13 mouse cellular contexts compared by ENCODE assay signal in the genomic region with DNA sequence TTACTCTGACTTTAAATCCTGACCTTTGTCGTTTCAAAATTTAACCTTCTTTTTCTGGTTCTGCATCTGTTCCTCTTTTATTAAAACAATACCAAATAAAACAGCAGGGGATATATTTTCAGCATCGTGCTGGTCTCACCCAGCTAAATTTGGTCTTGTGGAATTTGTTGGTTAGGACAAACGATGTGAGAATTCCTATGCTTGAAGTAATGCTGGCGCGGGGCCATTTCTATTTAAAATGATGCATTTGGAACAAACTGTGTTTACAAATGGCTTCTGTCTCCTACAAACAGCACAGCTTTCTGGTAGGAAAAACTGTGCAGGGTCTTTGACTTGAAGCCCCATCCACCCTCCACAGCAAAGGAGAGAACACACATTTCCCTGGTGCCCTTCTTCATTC.
DNase-seq lines count a peak whose midpoint lies in the region; ATAC-seq lines count a peak whose summit lies in the region.
"Had no signal": no experiment of that assay in that cellular context is flagged by ENCODE, and none has a peak within 500 bp of the region (broad histone marks: within the 10 kb centered on the region; RNA-seq: fewer than 3 reads in every experiment).

No protein-coding gene starts in this region.

- no peaks in the 10 kb centered on the region for H3K4me1 ChIP-seq in kidney, embryonic 16.5 days (ENCODE audit: insufficient read depth, low read length)
- H3K4me1 ChIP-seq in intestine, embryonic 16.5 days (ENCODE audit: control insufficient read depth, insufficient read depth, low read length): no peaks in the 10 kb centered on the region

- 78% methylated on average over 5 of the region's 5 CpGs for WGBS in kidney, embryonic 16.5 days
- 69% methylated on average over 5 of the region's 5 CpGs for WGBS in intestine, embryonic 16.5 days

- H3K27ac ChIP-seq in kidney, embryonic 16.5 days (ENCODE audit: low read length): no peak overlapping the region
- no peak overlapping the region for H3K27ac ChIP-seq in intestine, embryonic 16.5 days (ENCODE audit: low read length)
- H3K27ac ChIP-seq: limb, embryonic 13.5 days had no signal

- ATAC-seq in kidney, embryonic 16.5 days (ENCODE audit: low FRiP score, low TSS enrichment): no peak
- no peak for ATAC-seq in intestine, embryonic 16.5 days
- ATAC-seq: midbrain, embryonic 16.5 days had no signal

- H3K36me3 ChIP-seq in kidney, embryonic 16.5 days (ENCODE audit: insufficient read depth, low read length): no peaks in the 10 kb centered on the region
- H3K36me3 ChIP-seq in intestine, embryonic 16.5 days (ENCODE audit: control insufficient read depth, insufficient read depth, low read length): no peaks in the 10 kb centered on the region
- H3K36me3 ChIP-seq: limb, embryonic 13.5 days had no signal

- no peak overlapping the region for H3K4me3 ChIP-seq in kidney, embryonic 16.5 days (ENCODE audit: low read length)
- no peak overlapping the region for H3K4me3 ChIP-seq in intestine, embryonic 16.5 days (ENCODE audit: low read length)
- H3K4me3 ChIP-seq: limb, embryonic 13.5 days had no signal

- peak; percentile 63 for DNase-seq in kidney, postnatal 10 days
- DNase-seq in 3T3-L1 (ENCODE audit: low read depth, low spot score): peak; percentile 19
- DNase-seq in brain, adult 2 months (ENCODE audit: low read depth, low spot score): peak; percentile 31
- DNase-seq in lung, postnatal 25 days (ENCODE audit: low spot score): peak; percentile 16
- DNase-seq in urinary bladder, postnatal 25 days (ENCODE audit: low spot score): no peak
- DNase-seq: adrenal gland, postnatal 10 days; cerebellum, adult 9-11 months; kidney, adult 18-20 months; thymus, adult 18-20 months had no signal

- H3K9ac ChIP-seq in kidney, embryonic 16.5 days (replicated peaks; ENCODE audit: low read length): no peak overlapping the region
- no peak overlapping the region for H3K9ac ChIP-seq in intestine, embryonic 16.5 days (ENCODE audit: low read depth, low read length)
- H3K9ac ChIP-seq: limb, embryonic 13.5 days had no signal

- H3K27me3 ChIP-seq in kidney, embryonic 16.5 days (ENCODE audit: insufficient read depth, low read length): no peaks in the 10 kb centered on the region
- no peaks in the 10 kb centered on the region for H3K27me3 ChIP-seq in intestine, embryonic 16.5 days (replicated peaks; ENCODE audit: control insufficient read depth, insufficient read depth, low read length)
- H3K27me3 ChIP-seq: limb, embryonic 13.5 days had no signal

- peaks cover 9% of the 10 kb centered on the region; the same call in 1 of the 2 replicates for H3K9me3 ChIP-seq in kidney, embryonic 16.5 days (ENCODE audit: low read length)
- no peaks in the 10 kb centered on the region for H3K9me3 ChIP-seq in intestine, embryonic 16.5 days (ENCODE audit: control insufficient read depth, low read length)
- H3K9me3 ChIP-seq: limb, embryonic 13.5 days had no signal

- H3K4me2 ChIP-seq in kidney, embryonic 16.5 days (replicated peaks; ENCODE audit: low read depth, low read length): no peak overlapping the region
- no peak overlapping the region for H3K4me2 ChIP-seq in intestine, embryonic 16.5 days (ENCODE audit: low read depth, low read length)
- H3K4me2 ChIP-seq: limb, embryonic 13.5 days had no signal
